Mouse (Mus musculus) thymus, postnatal 14 days (tissue): ENCODE measurements around the gene Tmed10.
A peak's percentile ranks its signal among the peaks of the same experiment; 100 is the strongest.

ENCODE experiments used
- DNase-seq: peaks from one replicate; pipeline ENCODE4 v3.0.0; 2021

The Tmed10 gene

DNA sequence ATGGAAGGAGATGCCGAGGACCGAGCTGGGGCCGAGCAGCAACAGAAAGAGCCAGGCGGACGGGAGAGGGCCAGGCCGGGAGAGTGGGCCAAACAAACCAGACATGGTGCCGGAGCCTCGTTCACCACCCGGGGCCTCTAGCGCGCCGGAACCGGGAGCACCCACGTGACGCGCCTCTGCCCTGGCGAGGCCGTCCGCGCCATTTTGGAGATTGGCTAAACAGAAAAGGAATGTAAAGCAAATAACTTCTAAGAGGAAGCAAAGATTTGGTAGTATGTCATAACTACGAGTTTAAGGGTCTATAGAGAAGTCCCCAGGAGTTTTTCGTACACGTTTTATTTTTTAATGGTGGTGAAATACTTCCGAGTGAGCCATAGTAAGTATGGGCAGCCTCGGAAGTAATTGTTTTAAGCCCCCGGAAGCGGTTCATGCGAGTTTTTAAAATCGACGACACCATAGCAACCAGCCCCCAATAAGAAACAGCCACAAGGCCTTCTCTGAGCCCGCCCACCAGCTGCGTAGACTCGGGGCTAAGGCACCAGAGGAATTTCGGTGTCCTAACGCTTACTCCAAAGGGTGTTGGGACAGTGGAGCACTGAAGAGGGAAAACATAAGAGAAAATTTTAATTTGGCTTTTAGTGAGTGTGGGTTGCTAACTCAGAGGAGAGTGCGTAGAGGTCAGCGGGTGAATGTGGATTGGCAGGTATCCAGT, at the start of gene Tmed10:
TSS of gene Tmed10 (minus strand) at position 287 of the 712 bp plus-strand sequence.
- DNase-seq = peak; percentile 88

DNA sequence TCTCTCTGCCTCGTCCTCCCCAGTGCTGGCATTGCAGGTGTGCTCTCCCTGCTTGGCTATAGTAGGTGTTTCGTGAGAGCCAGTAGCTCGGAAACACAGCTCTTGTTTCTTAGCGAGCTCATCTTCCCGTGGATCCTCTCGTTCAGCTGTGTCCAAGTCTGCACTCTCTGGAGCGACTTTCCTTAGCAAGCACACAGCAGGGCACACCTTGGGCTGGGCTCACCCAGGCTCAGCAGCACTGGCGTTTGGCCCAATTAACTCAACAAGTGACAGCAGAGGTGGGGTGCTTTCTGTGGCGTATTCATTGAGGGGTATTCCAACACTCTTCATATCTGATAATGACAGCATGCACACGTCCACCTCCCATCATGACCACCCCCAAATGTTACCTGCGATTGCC, 48.6 kb upstream of the Tmed10 start:
- DNase-seq = no peak

DNA sequence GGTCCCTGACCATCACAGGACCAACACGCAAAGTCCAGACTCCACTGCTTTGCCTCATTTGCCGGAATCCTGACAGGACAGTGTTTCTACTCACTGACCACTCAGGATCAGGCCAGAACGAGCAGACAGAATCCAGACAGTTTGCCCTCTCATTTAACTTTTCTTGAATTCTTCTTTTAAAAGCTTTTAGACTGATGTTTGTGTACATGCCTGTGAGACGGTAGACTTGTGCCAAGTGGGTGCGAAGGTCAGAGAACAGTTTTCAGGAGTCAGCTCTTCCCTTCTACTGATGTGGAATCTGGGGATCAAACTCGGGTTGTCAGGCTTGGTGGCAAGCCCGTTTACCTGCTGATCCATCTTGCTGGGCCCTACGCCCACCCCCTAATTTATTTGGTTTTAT, 47.9 kb upstream of the Tmed10 start:
- DNase-seq = no peak

DNA sequence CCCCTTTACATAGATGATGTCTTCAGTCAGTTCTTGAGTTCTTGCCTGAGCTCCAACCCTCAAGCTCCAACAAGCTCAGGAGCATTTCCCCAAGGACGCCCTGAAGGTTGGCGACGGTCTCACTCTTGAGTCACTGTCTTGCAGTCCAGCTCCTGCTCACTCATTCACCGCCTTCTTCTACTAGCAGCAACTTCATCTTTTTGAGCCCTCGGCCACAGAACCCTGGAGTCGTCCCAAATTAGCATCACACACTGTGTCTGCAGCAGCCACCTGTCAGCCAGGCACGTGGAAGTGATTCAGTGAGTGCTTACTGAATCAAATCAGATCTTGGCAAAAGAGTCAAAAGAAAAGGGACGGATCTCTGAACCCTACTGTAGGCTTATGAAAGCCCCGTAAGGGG, 46.3 kb upstream of the Tmed10 start:
- DNase-seq = no peak

DNA sequence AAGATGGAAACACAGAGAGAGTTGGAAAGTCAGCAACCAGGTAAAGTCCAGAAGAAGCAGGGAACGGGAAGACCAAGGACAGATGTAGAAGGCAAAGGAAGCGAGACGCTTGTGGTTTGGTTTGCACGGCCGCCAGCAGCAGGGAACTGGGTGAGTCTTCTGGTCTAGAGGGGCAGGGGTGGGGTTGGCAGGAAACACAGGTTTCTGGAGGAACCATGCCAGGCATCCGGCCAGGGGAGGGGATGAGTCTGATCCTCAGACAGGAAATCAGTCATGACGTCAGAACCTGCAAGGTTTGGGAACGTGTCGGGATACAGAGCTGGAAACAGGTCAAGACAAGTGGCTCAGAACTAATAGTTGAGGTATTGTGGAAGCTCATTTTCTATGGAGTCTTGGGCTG, 43.2 kb upstream of the Tmed10 start:
- peak; percentile 75 for DNase-seq

DNA sequence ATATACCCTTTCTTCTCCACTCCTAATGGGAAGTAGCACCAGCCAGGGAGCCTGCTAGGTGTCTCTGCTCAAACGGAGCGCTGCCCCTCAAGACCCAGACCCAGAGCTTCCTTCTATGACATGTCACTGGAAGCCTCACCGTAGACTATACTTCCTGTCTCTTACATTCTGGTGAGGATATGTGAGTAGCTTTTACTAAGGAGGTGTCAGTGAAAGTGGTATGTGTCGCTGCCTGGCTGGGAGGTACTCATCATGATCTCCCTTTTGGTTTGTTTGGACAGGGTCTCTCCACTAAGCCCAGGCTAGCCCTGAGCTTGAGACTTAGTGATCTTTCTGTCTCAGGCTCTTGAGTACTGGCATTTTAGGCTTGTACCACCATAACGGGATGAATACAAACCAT, 41.7 kb upstream of the Tmed10 start:
- peak; percentile 17 for DNase-seq

DNA sequence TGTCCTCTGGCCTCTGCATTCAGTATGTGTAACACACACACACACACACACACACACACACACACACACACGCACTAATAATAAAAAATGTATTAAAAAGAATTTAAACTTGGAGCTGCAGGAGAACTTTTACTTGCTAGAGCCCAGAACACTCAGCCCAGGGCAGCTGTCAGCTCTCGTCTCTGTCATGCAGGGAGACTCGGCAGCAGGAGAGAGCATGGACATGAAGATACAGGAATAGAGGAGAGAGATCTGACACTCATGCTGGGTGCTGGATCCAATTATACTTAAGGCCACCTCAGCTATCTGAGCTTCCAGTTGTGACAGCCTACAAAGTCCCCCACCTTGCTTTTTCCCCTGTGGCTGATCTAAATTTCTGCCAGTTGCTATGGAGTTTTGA, 41.2 kb upstream of the Tmed10 start:
- no peak for DNase-seq

DNA sequence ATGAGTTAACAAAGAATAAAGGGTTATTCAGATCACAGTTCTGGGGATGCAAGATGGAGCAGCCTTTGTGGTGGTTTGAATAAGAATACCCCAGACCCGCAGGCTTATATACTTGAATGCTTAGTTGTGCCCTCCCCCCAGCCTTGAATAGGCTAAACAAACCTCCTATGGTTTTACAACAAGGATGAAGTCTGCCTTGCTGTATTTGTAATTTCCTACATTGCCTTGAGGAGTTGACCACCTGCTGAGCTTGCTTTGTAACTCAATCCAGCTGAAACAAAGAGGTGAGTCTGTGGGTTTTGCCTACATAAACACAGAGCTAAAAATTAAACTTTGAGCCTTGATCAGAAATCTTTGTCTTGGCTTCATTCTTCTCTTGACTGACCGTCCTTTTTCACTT, 36.5 kb upstream of the Tmed10 start:
- no peak for DNase-seq

DNA sequence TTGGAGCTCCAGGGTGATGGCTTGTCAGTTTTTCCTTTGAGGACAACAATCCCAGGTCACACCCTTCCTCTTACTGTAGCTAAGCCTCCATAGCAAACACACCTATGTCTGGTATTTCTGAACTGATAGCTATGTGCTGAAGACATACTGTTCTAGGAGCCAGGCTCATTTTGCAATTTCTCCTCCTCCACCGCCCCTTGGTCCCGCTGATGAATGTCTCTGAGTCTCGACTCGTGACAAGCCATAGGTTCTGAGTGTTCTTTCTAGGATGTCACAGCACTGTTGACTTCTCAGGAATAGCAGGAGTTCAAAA, 23.3 kb upstream of the Tmed10 start:
- no peak for DNase-seq

DNA sequence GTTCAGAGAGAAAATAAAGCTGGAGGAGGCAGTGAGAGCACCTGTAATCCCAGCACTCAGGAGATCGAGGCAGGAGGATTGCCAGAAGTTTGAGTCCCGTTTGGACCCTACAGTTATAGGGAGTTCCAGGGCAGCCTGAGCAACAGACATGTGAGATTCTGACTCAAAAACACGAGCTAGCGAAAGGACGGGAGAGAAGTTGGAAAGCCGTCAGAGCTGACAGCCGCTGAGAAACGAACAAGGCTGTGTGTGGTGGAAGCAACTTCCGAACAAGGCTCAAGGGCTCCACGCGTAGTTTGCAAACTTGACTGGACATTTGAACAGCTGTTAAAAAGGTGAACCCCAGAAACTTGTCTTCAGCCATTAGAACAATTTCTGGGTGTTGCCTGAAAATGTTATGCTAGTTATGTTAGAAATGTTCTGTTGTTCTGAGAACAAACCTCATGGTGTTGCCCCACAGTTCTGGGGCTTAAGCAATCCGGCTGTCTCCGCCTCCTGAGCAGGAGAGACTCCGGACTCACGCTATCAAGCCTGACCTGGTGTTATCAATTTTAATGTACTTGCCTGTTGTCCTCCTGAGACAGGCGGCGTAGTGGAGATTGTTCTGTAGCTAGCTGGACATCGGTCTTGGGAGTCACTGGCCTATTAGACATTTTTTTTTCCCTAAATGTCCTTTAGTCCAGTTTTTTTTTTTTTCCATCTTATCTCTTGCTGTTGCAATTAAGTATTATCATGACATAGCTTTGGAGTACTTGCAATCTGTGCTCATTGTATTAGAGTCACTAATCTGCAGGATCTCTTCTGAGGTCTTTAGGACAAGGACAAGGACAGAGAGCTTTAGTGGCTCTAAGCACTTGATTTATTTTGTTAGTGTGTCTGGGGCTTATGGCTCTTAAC, 22.7 kb upstream of the Tmed10 start:
- DNase-seq = no peak

DNA sequence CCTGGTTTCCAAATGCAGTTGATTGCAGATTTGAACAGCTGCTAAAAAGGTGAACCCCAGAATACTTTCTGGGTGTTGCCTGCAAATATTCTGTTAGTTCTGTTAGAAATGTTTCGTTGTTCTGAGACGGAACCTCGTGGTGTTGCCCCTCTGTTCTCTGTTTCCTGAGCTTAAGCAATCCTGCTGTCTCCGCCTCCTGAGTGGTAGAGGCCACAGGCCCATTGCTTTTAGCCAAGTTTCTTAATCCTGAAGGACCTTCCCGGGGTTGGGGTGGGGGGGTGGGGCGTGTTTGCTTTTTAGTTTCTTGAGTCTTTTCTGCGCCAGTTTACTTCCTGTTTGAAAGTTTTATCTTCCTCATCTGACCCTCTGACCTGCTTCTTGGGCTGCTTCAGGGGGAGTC, 19.3 kb upstream of the Tmed10 start:
- DNase-seq = no peak

DNA sequence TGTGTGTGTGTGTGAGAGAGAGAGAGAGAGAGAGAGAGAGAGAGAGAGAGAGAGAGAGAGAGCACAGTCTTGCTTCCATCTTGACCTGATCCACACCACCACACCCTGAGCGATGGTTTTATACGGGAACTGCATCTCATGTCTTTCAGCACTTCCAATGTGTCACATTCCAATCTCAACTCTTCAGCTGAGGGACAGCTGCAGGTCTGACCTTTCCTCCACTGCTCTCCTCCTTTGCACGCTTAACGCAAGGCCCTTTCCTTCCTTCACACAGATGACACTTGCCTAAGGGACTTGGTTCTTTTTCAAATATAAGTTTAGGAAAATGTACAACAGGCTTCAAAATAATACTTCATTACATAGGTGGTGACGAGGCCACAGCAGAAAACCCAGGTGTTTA, 18.9 kb upstream of the Tmed10 start:
- DNase-seq = no peak

DNA sequence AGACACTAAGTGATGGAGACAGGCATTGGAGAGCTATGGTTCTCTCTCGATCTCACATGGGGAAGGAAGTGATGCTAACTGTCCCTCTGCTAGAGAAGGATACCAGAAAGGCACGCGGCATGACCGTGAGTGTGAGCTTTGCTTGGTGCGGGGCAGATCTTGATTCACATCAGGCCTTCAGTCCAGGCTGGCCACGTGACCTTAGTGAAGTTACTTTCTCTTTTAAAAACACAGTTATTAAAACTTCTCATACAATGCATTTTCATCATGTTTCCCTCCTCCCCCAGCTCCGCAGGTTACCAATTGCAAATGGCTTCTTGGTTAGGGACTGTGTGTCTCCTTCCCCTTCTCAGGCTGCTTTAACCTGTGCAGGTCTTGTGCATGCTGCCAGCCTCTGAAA, 16.5 kb upstream of the Tmed10 start:
- DNase-seq = no peak

DNA sequence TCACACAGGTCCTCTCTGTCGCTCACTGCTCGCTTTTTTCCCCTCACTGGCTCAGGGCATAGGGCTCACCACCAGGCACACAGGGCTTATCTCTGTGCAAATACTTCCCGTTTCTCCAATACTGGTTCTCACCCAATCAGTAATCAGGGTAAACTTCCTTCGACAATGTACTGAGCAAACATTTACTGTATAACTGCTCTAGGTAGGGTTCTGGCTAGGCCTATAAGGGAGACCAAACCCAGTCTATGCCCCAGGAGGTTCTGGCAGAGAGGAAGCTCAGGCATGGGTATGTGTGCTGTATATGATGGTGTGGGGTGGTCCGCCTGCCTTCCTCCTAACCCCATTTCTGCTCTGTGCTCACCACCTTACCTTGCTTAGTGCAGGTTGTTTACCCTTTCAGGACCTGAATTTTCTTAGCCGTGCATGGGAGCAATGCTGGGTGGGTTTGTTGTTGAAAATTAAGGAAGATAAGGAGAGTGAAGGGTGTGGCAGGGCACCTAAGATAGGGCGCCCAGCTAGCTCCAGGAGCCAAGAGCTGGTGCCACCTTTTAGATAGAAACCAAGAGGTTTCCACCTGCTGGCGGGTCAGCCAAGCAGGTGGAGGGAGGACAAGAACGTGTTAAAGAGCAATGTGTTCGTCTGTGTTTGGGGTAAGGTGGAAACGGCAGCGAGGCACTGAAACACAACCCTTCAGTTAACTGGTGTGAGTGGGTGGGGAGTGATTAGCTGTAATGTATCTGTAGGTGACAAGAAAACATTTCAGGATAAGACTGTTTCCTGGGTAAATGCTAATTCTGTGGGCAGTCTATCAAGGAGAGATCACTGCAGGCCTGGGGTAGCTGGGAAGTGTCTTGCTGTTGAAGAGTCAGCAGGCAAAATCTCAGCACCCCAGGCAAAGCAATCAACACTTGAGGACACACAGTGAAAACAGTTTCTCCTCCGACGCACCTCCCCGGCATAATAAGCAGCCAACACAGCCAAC, 14.8 kb upstream of the Tmed10 start:
- no peak for DNase-seq

DNA sequence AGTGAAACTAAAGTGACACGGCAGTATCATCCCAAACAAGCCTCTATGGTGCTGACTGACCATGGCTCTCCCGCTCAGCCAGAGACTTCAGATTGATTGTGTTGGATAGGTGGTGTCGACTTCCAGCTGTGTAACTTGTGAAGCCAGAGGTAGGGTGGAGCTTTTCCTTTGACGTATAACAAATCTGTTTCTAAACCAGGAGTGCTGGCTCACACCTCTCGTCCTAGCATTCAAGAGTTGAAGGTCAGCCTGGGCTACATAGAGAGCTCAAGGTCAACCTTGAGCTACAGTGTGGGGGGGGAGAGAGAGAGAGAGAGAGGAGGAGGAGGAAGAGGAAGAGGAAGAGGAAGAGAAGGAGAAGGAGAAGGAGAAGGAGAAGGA, 11.3 kb upstream of the Tmed10 start:
- DNase-seq = no peak

DNA sequence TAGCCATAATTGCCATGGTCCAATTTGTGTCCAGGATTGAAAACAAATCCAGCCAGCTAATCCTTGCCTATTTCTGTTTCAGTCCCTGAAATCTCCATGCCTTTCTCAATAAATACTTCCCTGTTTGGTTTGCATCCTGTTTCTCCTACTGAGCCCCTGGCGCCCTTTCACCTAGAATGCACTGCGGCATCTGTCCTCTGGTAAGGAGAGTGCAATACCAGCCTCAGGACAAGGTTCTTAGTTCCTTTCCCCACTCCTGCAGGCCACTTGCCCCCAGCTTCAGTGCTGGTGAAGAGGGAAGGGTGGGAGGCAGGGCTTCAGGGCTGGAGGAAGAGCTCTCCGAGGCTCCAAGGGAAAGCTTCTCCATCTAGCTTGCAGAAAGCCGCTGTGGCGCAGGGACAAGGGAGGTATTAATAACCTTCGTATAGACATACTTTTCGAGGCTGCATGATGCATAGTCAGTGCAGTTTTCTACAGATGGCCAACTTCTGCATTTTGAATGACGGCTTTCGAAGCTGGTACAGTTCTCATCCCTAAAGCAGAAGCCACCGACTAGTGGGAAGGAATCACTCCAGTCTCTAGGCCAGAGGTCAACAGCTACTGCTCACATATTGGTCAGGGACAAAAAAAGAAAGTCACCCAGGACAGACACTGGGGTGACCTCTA, 10.8 kb upstream of the Tmed10 start:
- DNase-seq = no peak

DNA sequence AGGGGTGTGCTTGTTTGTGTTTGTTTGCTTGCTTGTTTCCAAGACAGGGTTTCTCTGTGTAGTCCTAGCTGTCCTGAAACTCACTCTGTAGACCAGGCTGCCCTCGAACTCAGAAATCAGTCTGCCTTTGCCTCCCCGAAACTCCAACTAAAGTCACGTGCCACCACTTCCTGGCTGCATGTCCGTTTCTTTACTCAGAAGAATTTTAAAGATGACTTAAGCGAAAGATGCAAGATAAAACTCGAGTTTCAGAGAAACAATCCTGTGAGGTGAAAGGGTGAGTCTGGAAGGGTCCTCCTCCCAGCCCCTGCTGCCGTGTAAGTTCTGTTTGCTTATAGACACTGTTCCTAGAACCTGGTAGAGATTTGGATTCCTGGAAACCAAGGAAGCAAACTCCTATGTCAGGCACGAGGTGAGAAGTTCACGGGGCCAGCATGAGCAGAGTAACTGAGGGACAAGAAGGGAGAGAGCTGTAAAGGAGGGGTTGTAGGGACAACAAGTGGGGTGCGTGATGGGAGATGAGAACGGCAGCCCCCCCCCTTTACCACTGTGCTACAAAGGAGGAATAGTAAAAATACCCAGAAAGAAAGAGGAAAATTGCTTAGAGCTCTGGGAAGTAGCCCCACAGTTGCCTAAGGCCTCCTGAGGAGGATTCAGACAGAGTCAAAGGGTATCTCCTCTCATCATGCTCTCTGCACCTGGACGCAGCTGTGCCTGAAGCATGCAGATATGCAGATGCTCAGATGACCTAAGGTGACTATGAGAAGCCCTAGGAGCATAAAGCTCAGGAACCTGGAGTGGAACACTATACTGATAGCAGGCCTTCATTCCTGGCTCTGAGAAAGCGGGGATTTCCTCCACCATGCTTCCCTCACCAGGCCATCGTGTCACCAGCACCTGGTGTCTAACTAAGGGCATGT, 8.4 kb upstream of the Tmed10 start:
- DNase-seq = peak; percentile 13

DNA sequence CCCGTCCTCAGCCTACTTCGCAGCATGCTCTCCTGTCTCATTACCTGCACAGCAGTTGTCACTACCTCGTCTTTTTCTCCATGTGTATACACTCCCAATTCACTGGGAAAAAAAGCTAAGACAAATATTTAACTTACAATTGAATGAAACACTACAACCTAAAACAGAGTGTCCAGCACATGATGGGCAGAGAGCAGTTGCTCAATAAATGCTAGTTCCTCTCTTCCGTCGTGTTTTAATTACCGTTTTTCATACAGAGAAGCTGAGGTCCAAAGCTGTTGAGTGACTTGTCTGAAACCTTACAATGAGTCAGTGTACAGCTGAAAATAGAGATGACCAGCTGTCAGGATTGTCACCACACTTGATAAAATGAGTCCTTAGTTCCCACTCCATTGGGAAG, 6.9 kb upstream of the Tmed10 start:
- no peak for DNase-seq

DNA sequence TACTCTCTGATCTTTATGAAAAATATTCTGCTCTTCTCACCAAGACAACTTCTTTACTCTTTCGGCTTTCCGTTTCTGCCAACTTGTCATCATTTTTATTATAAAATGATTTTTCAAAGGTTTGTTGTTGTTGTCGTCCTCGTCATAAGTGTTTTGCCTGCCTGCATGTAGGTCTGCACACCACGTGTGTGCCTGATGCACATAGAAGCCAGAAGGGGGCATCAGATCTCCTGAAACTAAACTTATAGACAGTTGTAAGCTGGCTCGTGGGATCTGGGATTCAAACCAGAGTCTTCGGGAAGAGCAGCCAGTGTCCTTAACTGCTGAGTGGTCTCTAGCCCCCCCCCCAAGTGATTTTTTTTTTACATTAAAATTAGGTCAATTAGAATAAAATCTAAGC, 6.3 kb upstream of the Tmed10 start:
- DNase-seq = no peak

DNA sequence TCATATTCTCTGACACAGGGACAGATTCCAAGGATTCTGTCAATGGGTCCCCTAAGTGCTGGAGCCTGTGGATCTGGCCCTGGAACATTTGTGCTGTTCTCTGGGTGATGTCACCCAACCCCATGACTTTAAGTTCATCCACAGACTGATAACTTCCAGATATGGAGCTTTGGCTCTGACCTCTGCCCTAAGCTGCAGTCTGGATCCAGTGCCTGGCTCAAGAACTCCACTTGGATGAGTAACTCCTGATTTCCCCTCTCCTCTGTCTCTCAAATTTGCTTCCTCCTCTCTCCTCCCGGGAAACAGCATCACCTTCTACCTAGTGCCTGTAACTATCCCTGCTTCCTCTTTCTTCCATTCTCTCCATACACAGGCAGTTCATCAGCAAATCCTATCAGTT, 5.7 kb upstream of the Tmed10 start:
- DNase-seq = no peak

DNA sequence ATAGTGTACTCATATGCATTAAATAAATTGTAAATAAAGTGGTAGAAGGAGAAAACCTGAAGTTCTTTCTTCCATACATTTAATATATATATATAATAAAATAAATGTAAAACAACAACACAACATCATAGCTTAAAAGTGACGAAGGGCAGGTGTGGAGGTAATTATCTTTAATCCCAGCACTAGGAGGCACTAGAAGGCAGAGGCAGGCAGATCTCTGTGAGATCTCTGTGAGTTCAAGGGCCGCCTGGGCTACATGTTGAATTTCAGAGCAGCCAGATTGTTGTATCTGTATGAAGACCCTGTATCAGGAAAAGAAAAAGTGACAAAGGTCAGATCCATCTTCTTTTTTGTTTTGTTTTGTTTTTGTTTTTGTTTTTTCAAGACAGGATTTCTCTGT, 3.6 kb upstream of the Tmed10 start:
- peak; percentile 18 for DNase-seq
